Mouse (Mus musculus) ES-E14 (cell line): ENCODE results near the gene Prkar2b. TPM values are rescaled to one million over a fixed set of nuclear protein-coding genes. Genes with fewer than 3 reads are reported as not detected.

ENCODE experiments used
- DNase-seq: peaks from one replicate; pipeline ENCODE4 v3.0.0-alpha.2; 2013; ENCODE audit warnings: low read depth, low spot score
- H3K27ac ChIP-seq: 2 replicates; pipeline ENCODE4 v1.5.1; 2012; ENCODE audit warnings: low read depth, mild to moderate bottlenecking, low read length, moderate library complexity, mixed read lengths; ENCODE audit not compliant: poor library complexity, insufficient read depth, severe bottlenecking
- H3K36me3 ChIP-seq: 2 replicates; pipeline ENCODE4 v1.6.1; 2012; ENCODE audit warnings: mild to moderate bottlenecking, low read length, moderate library complexity, mixed read lengths; ENCODE audit not compliant: control insufficient read depth, poor library complexity, insufficient read depth, severe bottlenecking
- H3K4me1 ChIP-seq, 2 experiments: fragments of 150-350 bp in 1 of 2; sonication (generic) in 1 of 2; 2 replicates each; pipeline ENCODE4 v1.6.1; 2012; ENCODE audit warnings: low read length in 2 of 2, mild to moderate bottlenecking in 1 of 2, mixed read lengths in 1 of 2; ENCODE audit not compliant: control insufficient read depth in 2 of 2, insufficient read depth in 2 of 2, poor library complexity in 1 of 2
- H3K4me3 ChIP-seq, 2 experiments: fragments of 150-350 bp in 1 of 2; sonication (generic) in 1 of 2; 2 replicates each; pipeline ENCODE4 v1.5.1; 2012; ENCODE audit warnings: low read length in 2 of 2, low read depth in 1 of 2, mild to moderate bottlenecking in 1 of 2, mixed read lengths in 1 of 2; ENCODE audit not compliant: insufficient read depth in 1 of 2, poor library complexity in 1 of 2, severe bottlenecking in 1 of 2
- H3K9ac ChIP-seq: 2 replicates; pipeline ENCODE4 v1.6.1; 2012; ENCODE audit warnings: low read depth, mild to moderate bottlenecking, low read length, mixed read lengths; ENCODE audit not compliant: poor library complexity, insufficient read depth, severe bottlenecking
- H3K9me3 ChIP-seq: fragments of 150-350 bp; sonication (generic); 2 replicates; pipeline ENCODE4 v1.6.1; 2012; ENCODE audit warnings: low read depth, mild to moderate bottlenecking, low read length; ENCODE audit not compliant: control insufficient read depth, insufficient read depth
- CHD2 ChIP-seq: IDR thresholded peaks from 2 replicates; pipeline ENCODE4 v1.6.1; 2014; ENCODE audit warnings: mild to moderate bottlenecking, low read depth, low read length, inconsistent platforms
- HCFC1 ChIP-seq: IDR thresholded peaks from 2 replicates; pipeline ENCODE4 v1.6.1; 2012; ENCODE audit warnings: low read length, inconsistent platforms, borderline replicate concordance; ENCODE audit not compliant: insufficient read depth
- MAFK ChIP-seq: IDR thresholded peaks from 2 replicates; pipeline ENCODE4 v1.6.1; 2014; ENCODE audit warnings: mild to moderate bottlenecking, low read depth, low read length, inconsistent platforms; ENCODE audit not compliant: insufficient read depth
- ZC3H11A ChIP-seq: IDR thresholded peaks from 2 replicates; pipeline ENCODE4 v1.6.1; 2012; ENCODE audit warnings: low read depth, mild to moderate bottlenecking, inconsistent platforms, low read length, borderline replicate concordance
- ZNF384 ChIP-seq: IDR thresholded peaks from 2 replicates; pipeline ENCODE4 v1.6.1; 2012; ENCODE audit warnings: low read depth, low read length, inconsistent platforms
- in situ Hi-C, 2 experiments: fragments of 600-800 bp; cut with MboI; formaldehyde crosslinking; loops; one replicate each; pipeline ENCODE4 v1.15.1; 2025; ENCODE audit warnings: low sequenced_read_pairs in 2 of 2, inconsistent platforms in 1 of 2; ENCODE audit not compliant: unreplicated experiment in 2 of 2
- total RNA-seq: library from RNA; depleted of rRNA; stranded (reverse); fragments of 300-350 nt; gene quantifications from 2 replicates; pipeline ENCODE4 v1.2.3, GENCODE M21; 2012; rRNA removed

Prkar2b gene
- total RNA-seq, 1 experiment = 3.1 TPM

DNA sequence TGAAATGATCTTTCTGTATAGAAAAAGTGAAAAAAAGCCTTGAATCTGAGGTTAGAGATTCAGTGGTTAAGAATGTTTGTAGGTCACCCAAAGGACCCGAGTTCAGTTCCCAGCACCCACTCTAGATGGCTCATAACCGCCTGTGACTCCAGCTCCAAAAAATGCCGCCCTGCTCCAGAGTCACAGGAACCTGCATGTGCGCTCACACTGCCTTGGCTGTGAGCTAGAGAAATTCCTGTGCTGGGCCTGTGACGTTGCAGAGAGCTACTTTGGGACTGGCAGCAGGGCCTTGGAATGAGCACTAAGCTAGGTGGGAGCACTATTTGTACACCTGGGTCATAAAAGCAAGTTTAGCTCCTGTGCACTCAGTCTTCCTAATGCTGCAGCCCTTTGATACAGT, 144.4 kb downstream of the Prkar2b start:
- no peaks in the 10 kb centered on the region for H3K9me3 ChIP-seq
- TF ChIP-seq ZC3H11A (no peak), CHD2 (no peak), HCFC1 (no peak), MAFK (no peak)
- no peak overlapping the region for H3K9ac ChIP-seq
- no peak for DNase-seq
- peaks cover 3% of the 10 kb centered on the region; the same call in 1 of the 2 replicates for H3K36me3 ChIP-seq
- in situ Hi-C loops = no loop called here
- 0 out of 4 replicates have a peak, but pooled peaks cover 0 to 4% of the 10 kb centered on the region in 2 experiments for H3K4me1 ChIP-seq
- no peak overlapping the region for H3K27ac ChIP-seq
- no peak overlapping the region for H3K4me3 ChIP-seq

- Histone ChIP-seq H3K27ac (no peak overlapping the region), H3K4me3 (no peak overlapping the region), H3K9ac (no peak overlapping the region), H3K4me1 (0 out of 4 replicates have a peak, but pooled peaks cover 0 to 2% of the 10 kb centered on the region in 2 experiments), H3K36me3 (no peaks in the 10 kb centered on the region), H3K9me3 (no peaks in the 10 kb centered on the region)
- in situ Hi-C loops = no loop called here
- TF ChIP-seq HCFC1 (no peak), MAFK (no peak), CHD2 (no peak), ZC3H11A (no peak)
- no peak for DNase-seq
Observed at GRCm38 (mm10) chr12:31913614-31914013, 147.5 kb downstream of the Prkar2b start.

DNA sequence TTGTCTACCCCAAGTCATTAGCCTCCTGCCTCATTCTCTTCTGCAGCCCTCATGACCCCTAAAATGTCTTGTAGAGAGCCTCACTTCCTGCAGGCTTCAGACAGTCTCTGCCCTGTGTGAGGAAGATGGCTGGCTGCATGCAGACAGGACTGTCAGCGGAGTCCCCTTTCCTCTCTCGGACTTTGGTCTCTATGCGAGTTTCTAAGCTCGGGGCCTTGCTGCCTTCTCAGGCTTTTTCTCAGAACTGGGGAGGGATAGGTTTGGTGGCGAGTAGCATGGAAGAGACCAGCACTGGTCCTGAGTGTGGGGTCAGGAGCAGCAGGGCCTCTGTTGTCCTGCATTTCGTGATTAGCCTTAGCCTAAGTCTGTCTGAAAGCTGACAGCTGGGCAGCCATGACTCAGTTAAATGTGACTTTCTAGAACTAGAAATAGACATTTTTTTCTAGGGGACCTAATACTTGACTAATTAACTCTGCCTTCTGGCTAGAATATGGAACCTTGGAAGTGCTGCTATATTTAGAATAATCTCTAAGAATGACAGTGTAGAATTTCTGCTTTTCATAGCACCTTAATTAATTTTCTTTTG, 148.0 kb downstream of the Prkar2b start:
- in situ Hi-C loops = no loop called here
- TF ChIP-seq HCFC1 (no peak), ZNF384 (no peak), MAFK (no peak), CHD2 (no peak), ZC3H11A (no peak)
- no peak overlapping the region for H3K9ac ChIP-seq

More for the DNA sequence above, 148.0 kb downstream of the Prkar2b start:
- no peak for DNase-seq
- H3K27ac ChIP-seq = no peak overlapping the region
- no peak overlapping the region for H3K4me3 ChIP-seq
- no peaks in the 10 kb centered on the region for H3K9me3 ChIP-seq
- no peaks in the 10 kb centered on the region for H3K36me3 ChIP-seq
- 0 out of 4 replicates have a peak, but pooled peaks cover 0 to 2% of the 10 kb centered on the region in 2 experiments for H3K4me1 ChIP-seq

Other genes starting within 250 kb of the Prkar2b start
- gene Hbp1, start 110.8 kb downstream of the Prkar2b start, total RNA-seq = 43.3 and 54.9 TPM in 2 replicates
- 0.13 TPM in 1 of 2 replicates, not detected in the other for gene Pik3cg, start 147.4 kb upstream of the Prkar2b start, total RNA-seq